Mouse (Mus musculus) spleen, adult 2 months (tissue): Measurements from ENCODE around the gene Miox.

Source experiments
- CTCF ChIP-seq: fragments of 200-500 bp; IDR thresholded peaks from 2 replicates; pipeline ENCODE4 v1.5.1; 2011; ENCODE audit warnings: mild to moderate bottlenecking, inconsistent platforms; ENCODE audit not compliant: insufficient read depth, insufficient read length, insufficient replicate concordance; ENCODE audit errors: extremely low read depth
- POLR2A ChIP-seq: fragments of 200-500 bp; IDR thresholded peaks from 2 replicates; pipeline ENCODE4 v1.6.1; 2011; ENCODE audit warnings: low read depth, low read length, inconsistent platforms

DNA sequence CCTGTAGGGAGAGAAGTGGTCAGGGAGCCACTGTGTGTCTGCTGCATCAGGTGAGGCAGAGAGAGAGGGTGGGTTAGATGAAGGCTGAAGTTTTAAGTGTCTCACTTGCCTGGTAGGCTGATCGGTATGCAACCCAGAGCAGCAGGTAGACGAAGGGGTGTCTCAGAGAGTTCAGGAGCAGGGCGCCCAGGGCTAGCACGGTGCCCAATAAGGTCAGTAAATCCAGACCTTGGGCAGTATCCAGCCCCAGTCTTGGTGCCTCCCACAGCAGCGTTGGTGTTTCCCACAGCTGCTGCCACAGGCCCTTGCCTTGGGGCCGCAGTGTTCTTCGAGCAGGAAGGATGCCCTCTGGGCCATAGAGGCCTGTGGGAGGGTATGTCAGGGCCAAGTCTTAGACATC is 20.3 kb downstream of the Miox start:
- TF ChIP-seq CTCF = no peak
- TF ChIP-seq POLR2A = no peak
